Mouse (Mus musculus) G1E (cell line): Measurements from ENCODE around the gene Nr1h4. TPM values are rescaled to one million over a fixed set of nuclear protein-coding genes. Genes with fewer than 3 reads are reported as not detected.

Experiments used
- ATAC-seq: 2 replicates; pipeline ENCODE4 v1.8.0; 2016; ENCODE audit warnings: mild to moderate bottlenecking; ENCODE audit not compliant: insufficient number of reproducible peaks, poor library complexity, low FRiP score, severe bottlenecking; ENCODE audit errors: extremely low read depth
- DNase-seq: peaks from one replicate; pipeline ENCODE4 v3.0.0; 2012; ENCODE audit warnings: low spot score
- H3K27me3 ChIP-seq: 2 replicates; pipeline ENCODE4 v1.6.1; 2012; ENCODE audit warnings: mild to moderate bottlenecking, low read length, inconsistent platforms; ENCODE audit not compliant: insufficient read depth
- H3K36me3 ChIP-seq: replicated peaks from 2 replicates; pipeline ENCODE3; 2012; ENCODE audit warnings: mild to moderate bottlenecking, inconsistent platforms
- H3K4me1 ChIP-seq: 2 replicates; pipeline ENCODE4 v1.6.1; 2012; ENCODE audit warnings: low read depth, low read length, inconsistent platforms, mixed read lengths; ENCODE audit not compliant: insufficient read depth
- H3K4me3 ChIP-seq: 2 replicates; pipeline ENCODE4 v1.5.1; 2012; ENCODE audit warnings: low read depth, mild to moderate bottlenecking, inconsistent platforms, low read length, moderate library complexity, mixed read lengths
- H3K9me3 ChIP-seq: replicated peaks from 2 replicates; pipeline ENCODE4 v1.6.1; 2012; ENCODE audit warnings: inconsistent platforms
- CTCF ChIP-seq: IDR thresholded peaks from 2 replicates; pipeline ENCODE4 v1.5.1; 2012; ENCODE audit warnings: low read depth, low read length, inconsistent platforms, mixed read lengths
- GATA1 ChIP-seq: IDR thresholded peaks from 2 replicates; pipeline ENCODE4 v1.6.1; 2012; ENCODE audit warnings: borderline replicate concordance, low read length, inconsistent platforms, mixed read lengths
- GATA2 ChIP-seq: IDR thresholded peaks from 2 replicates; pipeline ENCODE4 v1.6.1; 2012; ENCODE audit warnings: low read depth, low read length, inconsistent platforms, borderline replicate concordance
- POLR2AphosphoS5 ChIP-seq: IDR thresholded peaks from 2 replicates; pipeline ENCODE4 v1.6.1; 2012; ENCODE audit warnings: low read depth, low read length, inconsistent platforms; ENCODE audit not compliant: insufficient replicate concordance
- TAL1 ChIP-seq: conservative IDR thresholded peaks from 2 replicates; pipeline ENCODE4 v1.6.1; 2012; ENCODE audit warnings: low read depth, low read length, inconsistent platforms, mixed read lengths
- polyA plus RNA-seq: library from polyadenylated mRNA; stranded (reverse); fragments of >175 nt; gene quantifications from 2 replicates; pipeline ENCODE4 v1.2.3, GENCODE M21; 2012
- total RNA-seq, 2 experiments: library from RNA; stranded (forward) in 1 of 2; stranded (reverse) in 1 of 2; fragments of 200-1000 nt in 1 of 2; fragments of >200 nt in 1 of 2; fragmentation: Nextera tagmentation in 1 of 2; gene quantifications; 2 replicates each; pipeline ENCODE4 v1.2.3; 2014 to 2017

Nr1h4 gene
- total and polyA plus RNA-seq, 3 experiments, result not detected

GRCm38 (mm10) chr10:89515813-89516212 is 17.6 kb downstream of the Nr1h4 start:
- Histone ChIP-seq H3K36me3 (no peaks in the 10 kb centered on the region), H3K4me3 (no peak overlapping the region), H3K9me3 (no peaks in the 10 kb centered on the region), H3K4me1 (no peaks in the 10 kb centered on the region), H3K27me3 (no peaks in the 10 kb centered on the region; the same call in 1 of the 2 replicates)
- TF ChIP-seq POLR2AphosphoS5 (no peak), GATA1 (no peak), CTCF (no peak)
- ATAC-seq (no peak), DNase-seq (no peak)

GRCm38 (mm10) chr10:89512562-89512961 is 20.8 kb downstream of the Nr1h4 start:
- ATAC-seq (no peak), DNase-seq (no peak)
- Histone ChIP-seq H3K27me3 (no peaks in the 10 kb centered on the region; the same call in 1 of the 2 replicates), H3K36me3 (no peaks in the 10 kb centered on the region), H3K4me1 (no peaks in the 10 kb centered on the region), H3K9me3 (no peaks in the 10 kb centered on the region), H3K4me3 (no peak overlapping the region)
- TF ChIP-seq GATA2 (no peak), POLR2AphosphoS5 (no peak), TAL1 (no peak), GATA1 (no peak), CTCF (no peak)

GRCm38 (mm10) chr10:89510547-89510946 is 22.8 kb downstream of the Nr1h4 start:
- no peak for ATAC-seq
- TF ChIP-seq POLR2AphosphoS5, result no peak
- TF ChIP-seq GATA1, result no peak
- no peak for TF ChIP-seq CTCF
- TF ChIP-seq GATA2, result no peak
- TF ChIP-seq TAL1, result no peak
- Histone ChIP-seq H3K4me1 (no peaks in the 10 kb centered on the region), H3K27me3 (no peaks in the 10 kb centered on the region; the same call in 1 of the 2 replicates), H3K4me3 (no peak overlapping the region), H3K36me3 (no peaks in the 10 kb centered on the region), H3K9me3 (no peaks in the 10 kb centered on the region)
- DNase-seq, result no peak

- no peaks in the 10 kb centered on the region for H3K9me3 ChIP-seq
- ATAC-seq (no peak), DNase-seq (no peak)
- H3K27me3 ChIP-seq, result no peaks in the 10 kb centered on the region
- H3K36me3 ChIP-seq, result no peaks in the 10 kb centered on the region
- no peak for TF ChIP-seq CTCF
- no peak for TF ChIP-seq GATA2
- no peak for TF ChIP-seq POLR2AphosphoS5
- no peak for TF ChIP-seq GATA1
- no peak for TF ChIP-seq TAL1
- H3K4me3 ChIP-seq, result no peak overlapping the region
- H3K4me1 ChIP-seq, result no peaks in the 10 kb centered on the region
These were observed 24.8 kb downstream of the Nr1h4 start for GRCm38 (mm10) chr10:89508567-89508966.

GRCm38 (mm10) chr10:89506479-89506878 is 26.9 kb downstream of the Nr1h4 start:
- no peaks in the 10 kb centered on the region for H3K27me3 ChIP-seq
- no peaks in the 10 kb centered on the region for H3K36me3 ChIP-seq
- no peak overlapping the region for H3K4me3 ChIP-seq
- DNase-seq (no peak), ATAC-seq (no peak)
- no peaks in the 10 kb centered on the region for H3K9me3 ChIP-seq
- no peak for TF ChIP-seq TAL1
- no peak for TF ChIP-seq CTCF
- TF ChIP-seq POLR2AphosphoS5, result no peak
- TF ChIP-seq GATA2, result no peak
- TF ChIP-seq GATA1, result no peak
- H3K4me1 ChIP-seq, result no peaks in the 10 kb centered on the region

GRCm38 (mm10) chr10:89505592-89505955 is 27.8 kb downstream of the Nr1h4 start:
- ATAC-seq (no peak), DNase-seq (no peak)
- TF ChIP-seq GATA2, result no peak
- no peak for TF ChIP-seq POLR2AphosphoS5
- no peak for TF ChIP-seq CTCF
- TF ChIP-seq TAL1, result no peak
- no peak for TF ChIP-seq GATA1
- Histone ChIP-seq H3K9me3 (no peaks in the 10 kb centered on the region), H3K4me3 (no peak overlapping the region), H3K36me3 (no peaks in the 10 kb centered on the region), H3K27me3 (no peaks in the 10 kb centered on the region), H3K4me1 (no peaks in the 10 kb centered on the region)
